Mouse (Mus musculus): Measurements from ENCODE around the gene Nab2.

DNA sequence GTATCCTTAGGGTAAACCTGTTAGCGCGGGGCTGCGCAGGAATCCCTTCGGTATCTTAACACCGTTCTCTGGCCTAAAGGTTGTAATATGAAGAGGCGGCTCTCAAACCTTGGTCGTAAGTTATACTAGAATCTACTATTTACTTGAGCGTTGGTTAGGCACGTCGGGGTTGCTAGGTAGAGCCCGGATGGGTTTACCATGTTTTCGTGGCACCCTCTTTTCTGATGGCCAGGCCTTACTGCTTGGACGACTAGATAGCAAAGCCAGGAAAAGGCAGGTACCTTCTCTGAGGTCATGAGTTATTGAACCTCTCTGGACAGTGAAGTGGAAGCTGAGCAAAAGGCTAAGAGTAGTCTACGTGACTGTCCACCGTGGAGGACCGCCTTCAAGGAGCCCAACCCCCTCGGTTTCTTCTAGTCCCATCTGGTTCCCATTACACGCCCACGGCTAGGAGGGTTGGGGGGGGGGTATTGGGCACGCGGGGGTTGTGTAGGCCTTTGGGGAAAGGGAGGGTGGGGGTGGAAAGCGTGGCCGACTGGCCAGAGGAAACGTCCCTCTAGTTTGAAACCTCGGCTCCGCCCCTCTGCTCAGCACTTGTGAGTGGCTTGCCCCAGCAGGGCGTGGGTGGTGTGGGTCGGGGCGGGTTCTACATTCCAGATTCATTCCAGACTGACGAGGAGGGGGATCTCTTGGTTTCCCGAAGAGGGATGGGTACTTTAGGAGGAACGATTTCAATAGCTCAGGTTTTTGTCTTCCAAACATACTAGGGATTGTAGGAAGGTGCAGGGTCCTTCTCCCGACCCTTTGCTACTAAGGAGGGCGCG is 887 bp downstream of the Nab2 start:
- TF ChIP-seq CTCF (IDR thresholded peaks at IDR 0.05; ENCODE audit: low read depth) (no peak), EP300 (IDR thresholded peaks at IDR 0.05; ENCODE audit: low read depth) (no peak)

Measured in liver, embryonic 14.5 days (tissue).